Mouse (Mus musculus): ENCODE results near the gene Rbm20.
A peak's percentile ranks its signal among the peaks of the same experiment; 100 is the strongest.
"Not testable (repeated sequence)": the region's sequence is repeated elsewhere in the genome, so short reads cannot be mapped to it uniquely, and the experiment has no call there.

Rbm20 gene

GRCm38 (mm10) chr19:53676718-53677634 is at the start of gene Rbm20:
Gene Rbm20, plus strand, starts transcription at chr19:53677306.
- no peak for DNase-seq (ENCODE audit: low spot score)

GRCm38 (mm10) chr19:53638041-53638440 is 39.1 kb upstream of the Rbm20 start:
- no peak for DNase-seq (ENCODE audit: low spot score)

GRCm38 (mm10) chr19:53638727-53639126 is 38.4 kb upstream of the Rbm20 start:
- no peak for DNase-seq (ENCODE audit: low spot score)

- peak; percentile 15 for DNase-seq (ENCODE audit: low spot score)
Observed at GRCm38 (mm10) chr19:53644020-53644595, 33.0 kb upstream of the Rbm20 start.

- DNase-seq (ENCODE audit: low spot score) = no peak
Observed at GRCm38 (mm10) chr19:53647301-53647700, 29.8 kb upstream of the Rbm20 start.

GRCm38 (mm10) chr19:53648056-53648455 is 29.1 kb upstream of the Rbm20 start:
- no peak for DNase-seq (ENCODE audit: low spot score)

- peak; percentile 16 for DNase-seq (ENCODE audit: low spot score)
Observed at GRCm38 (mm10) chr19:53648802-53649236, 28.3 kb upstream of the Rbm20 start.

- DNase-seq (ENCODE audit: low spot score) = no peak
Observed at GRCm38 (mm10) chr19:53649361-53649760, 27.7 kb upstream of the Rbm20 start.

- DNase-seq (ENCODE audit: low spot score) = no peak
Observed at GRCm38 (mm10) chr19:53649802-53650201, 27.3 kb upstream of the Rbm20 start.

- DNase-seq (ENCODE audit: low spot score) = no peak
Observed at GRCm38 (mm10) chr19:53650921-53651320, 26.2 kb upstream of the Rbm20 start.

- DNase-seq (ENCODE audit: low spot score) = no peak
Observed at GRCm38 (mm10) chr19:53652267-53652666, 24.8 kb upstream of the Rbm20 start.

GRCm38 (mm10) chr19:53653624-53654467 is 23.3 kb upstream of the Rbm20 start:
- DNase-seq (ENCODE audit: low spot score) = no peak

GRCm38 (mm10) chr19:53656443-53656842 is 20.7 kb upstream of the Rbm20 start:
- not testable (repeated sequence) for DNase-seq (ENCODE audit: low spot score)

GRCm38 (mm10) chr19:53657437-53657836 is 19.7 kb upstream of the Rbm20 start:
- no peak for DNase-seq (ENCODE audit: low spot score)

- DNase-seq (ENCODE audit: low spot score) = no peak
Observed at GRCm38 (mm10) chr19:53660722-53661420, 16.2 kb upstream of the Rbm20 start.

- DNase-seq (ENCODE audit: low spot score) = no peak
Observed at GRCm38 (mm10) chr19:53661938-53662722, 15.0 kb upstream of the Rbm20 start.

GRCm38 (mm10) chr19:53664831-53665230 is 12.3 kb upstream of the Rbm20 start:
- no peak for DNase-seq (ENCODE audit: low spot score)

- DNase-seq (ENCODE audit: low spot score) = no peak
Observed at GRCm38 (mm10) chr19:53665391-53665790, 11.7 kb upstream of the Rbm20 start.

- DNase-seq (ENCODE audit: low spot score) = no peak
Observed at GRCm38 (mm10) chr19:53666708-53667107, 10.4 kb upstream of the Rbm20 start.

- no peak for DNase-seq (ENCODE audit: low spot score)
Observed at GRCm38 (mm10) chr19:53668821-53669220, 8.3 kb upstream of the Rbm20 start.

- DNase-seq (ENCODE audit: low spot score) = no peak
Observed at GRCm38 (mm10) chr19:53670625-53671141, 6.4 kb upstream of the Rbm20 start.
